Mouse (Mus musculus): ENCODE results near the gene Gm7138. TPM values are rescaled to one million over a fixed set of nuclear protein-coding genes. Genes with fewer than 3 reads are reported as not detected.
"Not testable (repeated sequence)": the region's sequence is repeated elsewhere in the genome, so short reads cannot be mapped to it uniquely, and the experiment has no call there.

The Gm7138 gene
- polyA plus RNA-seq (2015; fragmentation: Nextera tagmentation; extraction: Ambion mirVana) = not detected in 2 replicates

DNA sequence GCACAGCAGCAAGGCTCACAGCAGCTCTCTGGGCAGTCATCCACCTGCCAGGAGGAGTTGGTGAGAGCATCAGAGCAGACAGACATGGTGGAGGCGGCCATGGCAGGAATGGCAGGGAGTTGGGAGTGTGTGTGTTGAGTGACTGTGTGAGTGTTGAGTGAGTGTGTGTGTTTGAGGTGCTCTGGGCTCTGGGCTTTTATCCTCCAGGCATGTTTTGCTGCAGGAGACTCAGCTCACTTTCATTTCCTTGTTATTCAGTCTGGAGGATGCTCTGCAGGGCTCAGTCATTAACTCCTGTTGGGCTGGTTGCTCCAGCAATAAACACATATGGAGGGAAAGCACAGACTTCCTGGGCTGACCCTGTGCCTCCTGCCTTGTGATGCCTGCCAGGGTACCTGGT lies at the start of gene Gm7138:
Gene Gm7138 (minus strand): TSS at position 101 of the 400 bp plus-strand sequence.
- H3K9ac ChIP-seq; H3K4me2 ChIP-seq; H3K4me1 ChIP-seq (replicated peaks); H3K27ac ChIP-seq (replicated peaks); ATAC-seq (ENCODE audit: low read depth); H3K36me3 ChIP-seq; H3K9me3 ChIP-seq; H3K4me3 ChIP-seq; H3K27me3 ChIP-seq: not testable (repeated sequence)
- WGBS = 56% methylated on average over 1 of the region's 1 CpGs

GRCm38 (mm10) chr10:77819203-77819602 lies 42.5 kb upstream of the Gm7138 start:
- Histone ChIP-seq H3K27me3 (no peaks in the 10 kb centered on the region), H3K4me3 (no peak overlapping the region), H3K27ac (replicated peaks) (no peak overlapping the region), H3K36me3 (no peaks in the 10 kb centered on the region), H3K4me1 (replicated peaks) (no peaks in the 10 kb centered on the region), H3K9me3 (peaks cover 5% of the 10 kb centered on the region; the same call in 1 of the 2 replicates), H3K4me2 (no peak overlapping the region), H3K9ac (no peak overlapping the region)
- ATAC-seq (ENCODE audit: low read depth) = no peak
- WGBS = 46% methylated on average over 4 of the region's 4 CpGs

- no peaks in the 10 kb centered on the region for H3K27me3 ChIP-seq
- no peak overlapping the region for H3K9ac ChIP-seq
- H3K4me3 ChIP-seq = no peak overlapping the region
- H3K4me2 ChIP-seq = no peak overlapping the region
- 97% methylated on average over 4 of the region's 4 CpGs for WGBS
- no peak for ATAC-seq (ENCODE audit: low read depth)
- no peak overlapping the region for H3K27ac ChIP-seq (replicated peaks)
- H3K4me1 ChIP-seq (replicated peaks) = no peaks in the 10 kb centered on the region
- H3K9me3 ChIP-seq = no peaks in the 10 kb centered on the region
- H3K36me3 ChIP-seq = no peaks in the 10 kb centered on the region
Observed at GRCm38 (mm10) chr10:77818523-77818922, 41.8 kb upstream of the Gm7138 start.

DNA sequence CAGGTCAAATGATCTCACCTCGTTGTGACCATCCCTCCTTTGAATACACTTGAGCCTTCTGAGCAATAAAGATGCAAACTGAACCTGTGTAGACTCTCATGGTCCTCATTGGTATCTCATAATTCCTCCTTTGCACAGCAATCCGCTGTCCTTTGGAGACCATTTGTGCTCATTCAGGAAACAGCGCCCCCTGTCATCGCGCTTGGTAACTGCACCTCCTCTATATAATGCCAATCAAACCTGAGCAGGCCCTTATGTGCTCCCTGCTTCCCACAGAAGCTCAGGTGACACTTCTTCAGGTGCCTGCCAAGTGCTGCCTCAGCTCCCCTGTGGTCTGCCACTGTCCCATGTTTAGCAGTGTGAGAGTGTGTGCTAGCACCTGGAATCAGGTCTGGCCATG lies 38.8 kb upstream of the Gm7138 start:
- H3K4me1 ChIP-seq (replicated peaks) = no peaks in the 10 kb centered on the region
- H3K27me3 ChIP-seq = no peaks in the 10 kb centered on the region
- WGBS = 36% methylated on average over 5 of the region's 5 CpGs
- no peak overlapping the region for H3K4me3 ChIP-seq
- no peaks in the 10 kb centered on the region for H3K36me3 ChIP-seq
- no peaks in the 10 kb centered on the region for H3K9me3 ChIP-seq
- no peak overlapping the region for H3K27ac ChIP-seq (replicated peaks)
- ATAC-seq (ENCODE audit: low read depth) = no peak
- H3K9ac ChIP-seq = no peak overlapping the region
- H3K4me2 ChIP-seq = no peak overlapping the region

DNA sequence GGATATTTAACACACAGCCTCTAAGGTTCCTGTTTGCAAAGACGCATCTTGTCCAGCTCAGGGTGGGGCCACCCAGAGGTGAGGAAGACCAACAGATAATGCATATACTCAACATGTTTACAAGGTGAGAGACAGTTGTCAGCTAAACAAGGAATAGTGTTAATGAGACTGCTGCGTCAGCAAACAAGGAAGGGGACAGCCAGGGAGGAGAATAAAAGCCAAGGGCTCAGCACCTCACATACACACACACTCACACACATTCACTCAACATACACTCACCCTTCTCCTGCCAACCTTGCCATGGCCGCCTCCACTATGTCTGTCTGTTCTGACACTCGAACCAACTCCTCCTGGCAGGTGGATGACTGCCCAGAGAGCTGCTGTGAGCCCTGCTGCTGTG lies 37.6 kb upstream of the Gm7138 start, which contains the start of gene Gm2696:
Gene Gm2696 (plus strand): TSS at position 301 of the 400 bp plus-strand sequence.
- Histone ChIP-seq H3K4me3 (no peak within 1 kb of the TSS), H3K9me3 (no peaks in the 10 kb centered on the region), H3K9ac (no peak within 1 kb of the TSS), H3K27me3 (no peaks in the 10 kb centered on the region), H3K4me2 (no peak within 1 kb of the TSS), H3K4me1 (replicated peaks) (no peaks in the 10 kb centered on the region), H3K27ac (replicated peaks) (no peak within 1 kb of the TSS), H3K36me3 (no peaks in the 10 kb centered on the region)
- ATAC-seq (ENCODE audit: low read depth) = no peak
- 63% methylated on average over 4 of the region's 4 CpGs for WGBS

DNA sequence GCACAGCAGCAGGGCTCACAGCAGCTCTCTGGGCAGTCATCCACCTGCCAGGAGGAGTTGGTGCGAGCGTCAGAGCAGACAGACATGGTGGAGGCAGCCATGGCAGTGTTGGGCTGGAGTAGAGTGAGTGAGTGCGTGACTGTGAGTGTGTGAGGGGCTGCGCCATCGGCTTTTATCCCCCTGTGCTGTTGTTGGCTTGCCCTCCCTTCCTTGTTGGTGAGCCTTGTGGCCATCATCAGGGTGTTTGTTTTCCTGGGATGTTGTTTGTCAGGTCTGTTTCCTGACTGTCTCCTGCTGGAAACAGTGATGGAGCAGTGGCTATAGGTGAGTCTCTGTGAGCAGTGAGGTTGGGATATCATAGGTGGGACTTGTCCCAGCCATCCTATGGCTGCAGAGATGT lies 35.0 kb upstream of the Gm7138 start, which contains the start of gene Gm9507:
Gene Gm9507 (minus strand): TSS at position 101 of the 400 bp plus-strand sequence.
- H3K4me3 ChIP-seq = no peak within 1 kb of the TSS
- no peak within 1 kb of the TSS for H3K4me2 ChIP-seq
- ATAC-seq (ENCODE audit: low read depth) = no peak
- no peaks in the 10 kb centered on the region for H3K9me3 ChIP-seq
- no peak within 1 kb of the TSS for H3K27ac ChIP-seq (replicated peaks)
- H3K9ac ChIP-seq = no peak within 1 kb of the TSS
- H3K36me3 ChIP-seq = no peaks in the 10 kb centered on the region
- no peaks in the 10 kb centered on the region for H3K27me3 ChIP-seq
- H3K4me1 ChIP-seq (replicated peaks) = no peaks in the 10 kb centered on the region
- WGBS = 71% methylated on average over 5 of the region's 5 CpGs

DNA sequence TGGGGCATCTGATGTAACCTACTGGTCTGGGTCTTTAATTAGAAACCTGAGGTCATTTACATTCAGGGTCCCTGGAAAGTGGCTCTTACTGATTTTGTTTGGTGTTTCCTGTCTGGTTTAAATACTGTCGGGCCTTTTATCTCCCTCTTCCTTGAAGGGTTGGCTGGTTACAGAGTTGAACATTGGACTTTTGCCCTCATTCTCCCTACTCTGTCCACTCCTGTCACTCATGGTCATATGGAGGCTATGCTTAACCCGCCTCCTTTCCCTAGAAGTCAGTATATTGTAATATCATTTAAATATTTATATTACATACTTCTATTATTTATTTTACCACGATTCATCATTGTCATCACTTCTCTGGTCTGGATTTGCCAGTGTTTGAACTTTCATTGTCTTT lies 27.4 kb upstream of the Gm7138 start:
- WGBS = 87% methylated on average over 3 of the region's 3 CpGs
- ATAC-seq (ENCODE audit: low read depth) = no peak
- no peaks in the 10 kb centered on the region for H3K36me3 ChIP-seq

DNA sequence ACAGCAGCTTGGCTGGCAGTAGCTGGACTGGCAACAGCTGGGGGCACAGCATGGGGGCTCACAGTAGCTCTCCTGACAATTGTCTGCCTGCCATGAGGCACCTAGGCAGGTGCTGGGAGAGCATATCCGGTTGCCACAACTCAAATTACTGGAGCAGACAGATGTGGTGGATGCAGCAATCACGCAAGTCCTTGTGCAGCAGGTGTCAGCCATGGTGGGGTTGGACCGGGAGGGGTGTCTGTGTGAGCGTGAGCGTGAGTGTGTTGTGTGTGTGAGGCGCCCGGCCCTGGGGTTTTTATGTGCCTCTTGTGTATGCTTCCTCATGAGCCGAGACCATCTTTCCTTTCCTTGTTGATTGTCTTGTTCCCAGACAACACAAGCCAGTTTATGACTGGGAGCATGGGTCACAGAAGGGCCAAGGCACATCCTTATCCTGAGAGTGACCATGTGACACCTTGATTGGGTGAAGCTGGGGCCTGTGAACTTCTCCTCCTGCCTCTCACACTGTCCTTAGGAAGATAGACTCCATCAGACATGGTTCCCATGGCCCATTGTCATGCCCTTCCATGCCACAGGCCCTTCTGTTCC lies 22.3 kb upstream of the Gm7138 start, which contains the start of gene Gm19668:
Gene Gm19668 (minus strand): TSS at position 213 of the 588 bp plus-strand sequence.
- H3K4me2 ChIP-seq = no peak within 1 kb of the TSS
- H3K9me3 ChIP-seq = no peaks in the 10 kb centered on the region
- peaks cover 8% of the 10 kb centered on the region; the same call in 1 of the 2 replicates for H3K4me1 ChIP-seq (replicated peaks)
- H3K4me3 ChIP-seq = no peak within 1 kb of the TSS
- no peaks in the 10 kb centered on the region for H3K36me3 ChIP-seq
- H3K9ac ChIP-seq = no peak within 1 kb of the TSS
- no peaks in the 10 kb centered on the region for H3K27me3 ChIP-seq
- ATAC-seq (ENCODE audit: low read depth) = no peak
- WGBS = 28% methylated on average over 8 of the region's 8 CpGs
- H3K27ac ChIP-seq (replicated peaks) = peak within 1 kb of the TSS; percentile 49; the same call in 1 of the 2 replicates

More for the DNA sequence above, 27.4 kb upstream of the Gm7138 start:
- Histone ChIP-seq H3K9ac (no peak overlapping the region), H3K27me3 (no peaks in the 10 kb centered on the region), H3K9me3 (no peaks in the 10 kb centered on the region), H3K4me1 (replicated peaks) (0 out of 2 replicates have a peak, but pooled peaks cover under 1% of the 10 kb centered on the region), H3K4me3 (no peak overlapping the region), H3K27ac (replicated peaks) (no peak overlapping the region), H3K4me2 (no peak overlapping the region)

DNA sequence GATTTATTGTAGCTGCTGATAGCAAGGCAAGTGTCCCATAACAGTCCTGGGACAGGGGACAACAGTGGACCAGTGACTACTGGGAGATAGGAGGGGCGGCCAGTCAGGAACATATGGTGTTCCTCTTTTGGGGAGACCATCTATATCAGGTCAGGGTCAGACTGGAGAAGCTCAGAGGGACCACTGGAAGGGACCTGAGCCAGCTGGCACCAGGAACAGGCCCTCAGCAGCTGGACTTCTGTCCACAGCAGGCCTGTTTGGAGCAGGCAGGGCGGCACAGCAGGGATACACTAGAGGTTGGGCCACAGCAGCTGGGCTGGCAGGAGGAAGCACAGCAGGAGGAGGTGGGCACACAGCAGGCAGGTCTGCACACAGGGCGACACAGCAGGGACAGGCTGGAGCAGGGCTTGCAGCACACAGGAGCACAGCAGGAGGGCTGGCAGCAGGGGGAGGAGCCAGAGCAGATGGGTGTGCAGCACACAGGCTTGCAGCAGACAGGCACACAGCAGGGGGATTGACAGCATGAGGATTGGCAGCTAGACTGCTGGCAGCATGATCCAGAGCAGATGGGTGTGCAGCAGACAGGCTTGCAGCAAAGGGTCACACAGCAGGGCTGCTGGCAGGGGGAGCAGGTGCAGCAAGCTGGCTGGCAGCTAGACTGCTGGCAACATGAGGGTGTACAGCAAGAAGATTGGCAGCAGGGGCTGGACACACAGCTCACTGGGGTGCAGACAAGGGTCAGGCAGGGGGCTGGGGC lies 21.6 kb upstream of the Gm7138 start:
- H3K27me3 ChIP-seq; H3K9me3 ChIP-seq; H3K4me3 ChIP-seq; H3K9ac ChIP-seq; H3K4me1 ChIP-seq (replicated peaks); H3K36me3 ChIP-seq; H3K4me2 ChIP-seq: not testable (repeated sequence)
- 0 out of 2 replicates have a peak, but pooled peaks have one; percentile 27 for ATAC-seq (ENCODE audit: low read depth)
- H3K27ac ChIP-seq (replicated peaks) = peak overlapping the region; percentile 49; the same call in 1 of the 2 replicates
- 35% methylated on average over 3 of the region's 3 CpGs for WGBS

DNA sequence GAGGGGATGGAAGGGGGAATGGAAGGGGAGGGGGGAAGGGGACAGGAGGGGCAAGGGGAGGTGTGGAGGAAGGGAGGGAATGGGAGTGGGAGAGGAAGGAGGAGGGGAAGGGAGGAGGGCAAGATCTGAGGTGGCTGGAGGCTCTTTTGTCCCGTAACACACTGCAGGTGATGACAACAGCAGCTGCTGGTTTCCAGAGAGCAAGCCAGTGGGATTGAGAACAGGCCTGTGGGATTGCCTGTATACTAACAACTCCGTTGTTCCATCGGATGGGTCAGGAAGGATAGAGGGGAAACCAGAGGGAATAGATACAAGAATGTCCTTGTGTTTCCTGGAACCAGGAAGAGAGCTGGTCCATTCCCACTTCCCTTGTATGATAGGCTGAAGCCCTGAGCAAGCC lies 20.9 kb upstream of the Gm7138 start:
- H3K4me2 ChIP-seq = no peak overlapping the region
- no peaks in the 10 kb centered on the region for H3K9me3 ChIP-seq
- no peaks in the 10 kb centered on the region for H3K36me3 ChIP-seq
- H3K4me1 ChIP-seq (replicated peaks) = peaks cover 8% of the 10 kb centered on the region; the same call in 1 of the 2 replicates
- H3K9ac ChIP-seq = no peak overlapping the region; the same call in 1 of the 2 replicates
- H3K27ac ChIP-seq (replicated peaks) = peak overlapping the region; percentile 49; the same call in 1 of the 2 replicates
- ATAC-seq (ENCODE audit: low read depth) = no peak
- H3K4me3 ChIP-seq = no peak overlapping the region
- no peaks in the 10 kb centered on the region for H3K27me3 ChIP-seq
- 16% methylated on average over 3 of the region's 3 CpGs for WGBS

- Histone ChIP-seq H3K4me3 (no peak within 1 kb of the TSS), H3K4me1 (replicated peaks) (peaks cover 8% of the 10 kb centered on the region; the same call in 1 of the 2 replicates), H3K4me2 (no peak within 1 kb of the TSS), H3K9ac (no peak within 1 kb of the TSS), H3K36me3 (no peaks in the 10 kb centered on the region), H3K27me3 (no peaks in the 10 kb centered on the region), H3K27ac (replicated peaks) (no peak within 1 kb of the TSS), H3K9me3 (no peaks in the 10 kb centered on the region)
- ATAC-seq (ENCODE audit: low read depth) = no peak
- WGBS = 60% methylated on average over 2 of the region's 2 CpGs
Observed at GRCm38 (mm10) chr10:77794976-77795375, 18.2 kb upstream of the Gm7138 start, which contains the start of gene Gm9639. Gene Gm9639, minus strand, starts transcription at chr10:77795076.

DNA sequence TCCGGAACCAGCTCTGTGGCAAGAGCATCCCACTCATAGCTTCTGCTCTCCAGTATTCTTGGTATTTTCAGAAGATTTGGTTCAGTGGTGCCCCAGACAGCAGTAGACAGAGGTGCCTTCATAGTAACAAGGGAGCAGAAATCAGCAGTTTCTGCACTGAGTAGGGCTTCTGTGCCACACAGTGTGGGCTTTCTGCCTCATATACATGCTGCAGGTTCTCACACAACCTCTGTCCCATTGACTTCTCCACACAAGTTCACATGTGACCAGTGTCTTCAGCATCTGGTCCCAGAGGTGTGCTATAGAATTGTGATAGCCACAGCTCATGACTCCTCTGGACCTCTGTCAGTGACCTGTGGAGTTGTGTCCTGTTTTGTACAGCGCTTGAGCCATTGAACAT lies 11.9 kb upstream of the Gm7138 start:
- Histone ChIP-seq H3K4me2 (no peak overlapping the region), H3K4me1 (replicated peaks) (no peaks in the 10 kb centered on the region), H3K4me3 (no peak overlapping the region), H3K9me3 (no peaks in the 10 kb centered on the region), H3K36me3 (no peaks in the 10 kb centered on the region), H3K27ac (replicated peaks) (no peak overlapping the region), H3K27me3 (no peaks in the 10 kb centered on the region), H3K9ac (no peak overlapping the region)
- 84% methylated on average over 2 of the region's 2 CpGs for WGBS
- no peak for ATAC-seq (ENCODE audit: low read depth)

Data from neural tube, embryonic 13.5 days (tissue).